Mouse (Mus musculus) kidney, embryonic 15.5 days (tissue): Measurements from ENCODE around the gene Tbata. TPM values are rescaled to one million over a fixed set of nuclear protein-coding genes. Genes with fewer than 3 reads are reported as not detected.

Experiments used
- ATAC-seq: fragments of 200-750 bp; cut with Nextera tagmentation; replicated peaks from 2 replicates; pipeline ENCODE4 v1.8.0; 2017; ENCODE audit warnings: moderate TSS enrichment; ENCODE audit not compliant: low FRiP score
- H3K27ac ChIP-seq: fragments of 300-500 bp; sonication (generic); 2 replicates; pipeline ENCODE4 v1.5.1; 2015; ENCODE audit warnings: mild to moderate bottlenecking, inconsistent platforms
- H3K27me3 ChIP-seq: fragments of 300-500 bp; sonication (generic); 2 replicates; pipeline ENCODE4 v1.6.1; 2015; ENCODE audit warnings: inconsistent platforms
- H3K36me3 ChIP-seq: fragments of 300-500 bp; sonication (generic); 2 replicates; pipeline ENCODE4 v1.6.1; 2015; ENCODE audit warnings: inconsistent platforms
- H3K4me1 ChIP-seq: fragments of 300-500 bp; sonication (generic); 2 replicates; pipeline ENCODE4 v1.6.1; 2015; ENCODE audit warnings: inconsistent platforms
- H3K4me2 ChIP-seq: fragments of 300-500 bp; sonication (generic); 2 replicates; pipeline ENCODE4 v1.6.1; 2015; ENCODE audit warnings: moderate library complexity, mild to moderate bottlenecking, inconsistent platforms
- H3K4me3 ChIP-seq: fragments of 300-500 bp; sonication (generic); replicated peaks from 2 replicates; pipeline ENCODE4 v1.5.1; 2015; ENCODE audit warnings: mild to moderate bottlenecking, inconsistent platforms
- H3K9ac ChIP-seq: fragments of 300-500 bp; sonication (generic); 2 replicates; pipeline ENCODE4 v1.6.1; 2015; ENCODE audit warnings: mild to moderate bottlenecking, inconsistent platforms
- H3K9me3 ChIP-seq: fragments of 300-500 bp; sonication (generic); replicated peaks from 2 replicates; pipeline ENCODE4 v1.6.1; 2016; ENCODE audit warnings: inconsistent platforms
- WGBS: fragments of 180-500 bp; shearing (Covaris S2); methylation state at CpG from one replicate; pipeline ENCODE4 v1.1.7; 2015; ENCODE audit warnings: mixed read lengths; 5-methylcytosine and 5-hydroxymethylcytosine counted together
- polyA plus RNA-seq: library from polyadenylated mRNA; unstranded; fragments of >200 nt; fragmentation: Nextera tagmentation; extraction: Ambion mirVana; gene quantifications from 2 replicates; pipeline ENCODE4 v1.2.1, GENCODE M21; 2015

Tbata gene
- polyA plus RNA-seq, 1 experiment from 2014 or later, result 0.23 TPM

GRCm38 (mm10) chr10:61199566-61200213 is 27.9 kb downstream of the Tbata start:
- Histone ChIP-seq H3K27me3 (no peaks in the 10 kb centered on the region), H3K4me3 (no peak overlapping the region), H3K36me3 (no peaks in the 10 kb centered on the region), H3K4me2 (no peak overlapping the region), H3K9ac (no peak overlapping the region), H3K27ac (no peak overlapping the region), H3K4me1 (peaks cover 9% of the 10 kb centered on the region), H3K9me3 (no peaks in the 10 kb centered on the region)
- ATAC-seq, result no peak
- 32% methylated on average over 11 of the region's 11 CpGs for WGBS

DNA sequence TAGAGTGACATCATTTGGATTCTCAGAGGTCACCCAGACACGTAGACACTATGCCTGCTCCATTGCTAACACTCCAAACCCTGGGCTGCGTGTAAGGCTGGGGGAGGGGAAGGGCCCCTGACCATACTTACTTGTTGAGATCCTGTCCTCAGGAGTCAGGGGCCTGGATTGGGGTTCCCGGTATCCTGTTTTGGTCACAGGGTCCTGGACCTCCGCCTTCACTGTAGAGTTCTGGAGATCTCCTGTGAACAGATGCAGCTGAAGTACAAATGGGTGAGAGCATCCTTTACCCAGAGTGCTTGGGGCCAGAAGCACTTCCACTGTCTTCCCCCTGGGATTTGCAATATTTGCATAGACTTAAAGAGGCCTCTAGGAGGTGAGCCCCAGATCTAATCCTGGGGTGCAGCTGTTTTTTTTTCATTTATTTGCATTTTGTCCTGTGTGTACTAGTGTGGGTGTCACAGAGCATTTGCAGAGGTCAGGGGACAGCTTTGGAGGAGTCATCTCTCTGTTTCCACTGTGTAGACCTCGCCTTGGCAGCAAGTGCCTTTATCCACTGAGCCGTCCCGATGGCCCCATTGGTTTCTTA is 28.6 kb downstream of the Tbata start:
- peaks cover 9% of the 10 kb centered on the region for H3K4me1 ChIP-seq
- WGBS, result 89% methylated on average over 7 of the region's 7 CpGs
- no peak overlapping the region for H3K4me3 ChIP-seq
- no peaks in the 10 kb centered on the region for H3K27me3 ChIP-seq
- no peak for ATAC-seq
- H3K9me3 ChIP-seq, result no peaks in the 10 kb centered on the region
- H3K36me3 ChIP-seq, result no peaks in the 10 kb centered on the region
- no peak overlapping the region for H3K4me2 ChIP-seq
- H3K27ac ChIP-seq, result no peak overlapping the region
- H3K9ac ChIP-seq, result no peak overlapping the region

GRCm38 (mm10) chr10:61200998-61201397 is 29.2 kb downstream of the Tbata start:
- WGBS, result 46% methylated on average over 9 of the region's 9 CpGs
- H3K36me3 ChIP-seq, result no peaks in the 10 kb centered on the region

DNA sequence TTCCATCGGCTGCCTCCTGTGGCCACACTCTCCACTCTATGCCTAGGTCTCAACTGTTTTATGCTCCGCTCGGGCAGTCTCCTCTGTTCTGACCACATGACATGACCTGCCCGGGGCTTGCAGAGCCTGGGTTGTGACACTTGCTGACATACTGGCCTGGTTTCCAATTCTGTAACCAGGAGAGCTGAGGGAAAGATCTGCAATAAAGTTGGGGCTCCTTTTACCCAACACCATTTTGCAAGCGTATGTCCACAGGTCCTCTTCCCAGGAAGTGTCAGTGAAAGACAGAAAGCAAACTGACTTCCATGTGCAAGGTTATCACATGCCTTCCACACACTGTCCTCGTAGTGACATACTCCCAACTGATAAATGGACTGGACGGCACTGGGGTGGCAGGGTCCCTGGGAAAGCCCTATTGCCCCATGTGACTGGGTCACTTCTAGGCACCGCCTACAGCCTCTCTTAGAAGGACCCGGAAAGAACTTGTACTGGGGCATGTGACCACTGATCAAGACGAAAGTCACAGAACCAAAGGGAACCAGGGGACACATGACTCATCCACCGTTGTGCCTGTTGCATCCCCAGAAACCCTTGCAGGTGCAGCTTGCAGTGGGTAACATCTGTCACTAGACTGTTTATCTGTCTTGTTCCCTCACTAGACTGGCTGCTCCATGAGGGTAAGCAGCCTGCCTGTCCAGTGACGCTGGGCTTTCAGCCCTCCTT is 30.0 kb downstream of the Tbata start:
- no peaks in the 10 kb centered on the region for H3K9me3 ChIP-seq
- no peak overlapping the region for H3K4me2 ChIP-seq
- H3K27ac ChIP-seq, result no peak overlapping the region
- 74% methylated on average over 12 of the region's 12 CpGs for WGBS
- no peak overlapping the region for H3K9ac ChIP-seq
- H3K4me3 ChIP-seq, result no peak overlapping the region
- H3K4me1 ChIP-seq, result peaks cover 9% of the 10 kb centered on the region
- no peaks in the 10 kb centered on the region for H3K27me3 ChIP-seq
- ATAC-seq, result no peak
- no peaks in the 10 kb centered on the region for H3K36me3 ChIP-seq

More at GRCm38 (mm10) chr10:61200998-61201397, 29.2 kb downstream of the Tbata start:
- Histone ChIP-seq H3K4me3 (no peak overlapping the region), H3K27ac (no peak overlapping the region), H3K9ac (no peak overlapping the region), H3K4me1 (peaks cover 9% of the 10 kb centered on the region), H3K9me3 (no peaks in the 10 kb centered on the region), H3K27me3 (no peaks in the 10 kb centered on the region), H3K4me2 (no peak overlapping the region)
- no peak for ATAC-seq

- Histone ChIP-seq H3K9ac (no peak overlapping the region), H3K4me2 (no peak overlapping the region), H3K36me3 (no peaks in the 10 kb centered on the region), H3K27me3 (no peaks in the 10 kb centered on the region), H3K27ac (no peak overlapping the region), H3K4me1 (peaks cover 9% of the 10 kb centered on the region), H3K9me3 (no peaks in the 10 kb centered on the region), H3K4me3 (no peak overlapping the region)
- WGBS, result 50% methylated on average over 3 of the region's 3 CpGs
- ATAC-seq, result no peak
Observed at GRCm38 (mm10) chr10:61203930-61204329, 32.2 kb downstream of the Tbata start.

- Histone ChIP-seq H3K36me3 (no peaks in the 10 kb centered on the region), H3K27me3 (no peaks in the 10 kb centered on the region), H3K4me3 (no peak overlapping the region), H3K9me3 (no peaks in the 10 kb centered on the region), H3K4me1 (peaks cover 6% of the 10 kb centered on the region; the same call in 1 of the 2 replicates), H3K4me2 (no peak overlapping the region), H3K9ac (no peak overlapping the region), H3K27ac (no peak overlapping the region)
- 76% methylated on average over 9 of the region's 9 CpGs for WGBS
- ATAC-seq, result no peak
Observed at GRCm38 (mm10) chr10:61208114-61208684, 36.4 kb downstream of the Tbata start.

DNA sequence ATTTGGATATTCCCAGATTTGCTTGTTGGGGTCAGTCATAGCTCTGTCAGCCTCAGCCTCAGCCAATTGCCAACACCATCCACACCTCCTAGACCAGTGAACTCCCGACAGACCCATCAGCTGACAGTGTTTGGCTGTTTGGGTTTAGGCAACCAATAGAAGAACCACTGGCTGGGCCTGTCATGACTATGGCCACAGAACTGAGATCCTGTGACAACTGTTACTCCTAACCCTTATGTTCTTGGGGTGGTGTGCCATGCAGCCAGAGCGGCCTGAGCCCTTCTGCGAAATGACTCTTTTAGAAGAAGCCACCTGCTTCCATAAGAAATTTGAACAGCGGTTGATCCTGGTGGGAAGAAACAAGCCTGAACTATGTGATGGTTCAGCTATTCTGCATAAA is 39.4 kb downstream of the Tbata start:
- Histone ChIP-seq H3K9me3 (no peaks in the 10 kb centered on the region), H3K4me2 (no peak overlapping the region), H3K4me3 (no peak overlapping the region), H3K36me3 (no peaks in the 10 kb centered on the region), H3K9ac (no peak overlapping the region), H3K27me3 (no peaks in the 10 kb centered on the region), H3K27ac (no peak overlapping the region), H3K4me1 (peaks cover 6% of the 10 kb centered on the region; the same call in 1 of the 2 replicates)
- WGBS, result 80% methylated on average over 4 of the region's 4 CpGs
- ATAC-seq, result no peak

DNA sequence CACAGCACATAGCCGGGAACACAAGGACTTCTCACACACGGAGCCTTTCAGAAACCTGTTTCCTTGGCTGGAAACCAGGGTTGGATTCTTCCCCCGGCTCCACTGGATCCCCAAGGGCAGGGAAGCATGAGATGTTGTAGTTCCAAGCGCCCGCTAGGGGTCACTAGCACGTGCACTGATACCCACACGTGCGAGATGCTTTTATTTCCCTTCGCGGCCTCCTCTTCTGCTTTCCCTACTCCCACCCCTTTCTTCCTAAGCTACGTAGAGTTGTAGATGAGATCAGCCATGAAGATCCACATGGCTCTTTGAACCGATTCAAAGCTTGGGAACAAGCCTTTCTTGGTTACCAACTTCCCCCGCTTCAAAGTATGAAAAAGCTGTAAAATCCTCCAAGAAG is 40.0 kb downstream of the Tbata start:
- WGBS, result 9% methylated on average over 13 of the region's 13 CpGs
- H3K27ac ChIP-seq, result no peak overlapping the region
- H3K9ac ChIP-seq, result no peak overlapping the region
- no peak overlapping the region for H3K4me2 ChIP-seq
- ATAC-seq, result no peak
- no peaks in the 10 kb centered on the region for H3K9me3 ChIP-seq
- H3K36me3 ChIP-seq, result no peaks in the 10 kb centered on the region
- H3K27me3 ChIP-seq, result no peaks in the 10 kb centered on the region
- no peak overlapping the region for H3K4me3 ChIP-seq
- H3K4me1 ChIP-seq, result peaks cover 6% of the 10 kb centered on the region; the same call in 1 of the 2 replicates

DNA sequence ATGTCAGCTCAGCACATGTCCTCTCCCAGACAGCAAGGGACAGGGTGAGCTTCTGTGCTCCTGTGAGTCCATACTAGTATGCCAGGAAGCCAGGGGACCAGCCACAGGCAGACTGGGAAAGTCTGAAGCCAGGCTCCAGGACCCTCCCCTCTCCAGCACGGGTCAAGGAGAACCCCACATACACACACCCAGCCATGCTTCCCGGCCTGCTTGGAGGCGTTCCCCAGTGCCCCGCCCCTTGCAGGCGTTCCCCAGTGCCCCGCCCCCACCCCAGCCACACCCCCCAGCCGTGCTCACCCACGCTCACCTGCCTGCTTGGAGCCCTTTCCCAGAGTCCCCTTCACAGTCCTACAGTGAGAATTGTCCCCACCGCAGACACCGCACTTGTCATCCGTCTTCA is 41.1 kb downstream of the Tbata start:
- Histone ChIP-seq H3K4me2 (peak overlapping the region; percentile 30), H3K9me3 (no peaks in the 10 kb centered on the region)
- WGBS, result 13% methylated on average over 11 of the region's 11 CpGs

DNA sequence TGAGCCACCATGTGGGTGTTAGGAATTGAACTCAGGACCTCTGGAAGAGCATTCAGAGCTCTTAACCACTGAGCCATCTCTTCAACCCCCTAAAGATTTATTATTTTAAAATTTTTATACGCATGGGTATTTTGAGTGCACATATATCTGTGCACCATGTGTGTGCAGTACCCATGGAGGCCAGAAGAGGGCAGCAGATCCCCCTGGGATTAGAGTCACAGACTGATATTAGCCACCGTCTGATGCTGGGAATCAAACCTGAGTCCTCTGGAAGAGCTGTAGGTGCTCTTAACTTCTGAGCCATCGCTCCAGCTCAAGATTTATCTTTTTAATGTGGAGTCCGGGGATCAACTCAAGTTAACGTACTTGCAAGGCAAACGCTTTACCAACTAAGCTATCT is 43.9 kb downstream of the Tbata start:
- no peak overlapping the region for H3K4me3 ChIP-seq
- WGBS, result 95% methylated on average over 6 of the region's 6 CpGs

More for the DNA sequence above, 41.1 kb downstream of the Tbata start:
- no peak overlapping the region for H3K4me3 ChIP-seq
- no peak overlapping the region for H3K9ac ChIP-seq
- peaks cover 6% of the 10 kb centered on the region; the same call in 1 of the 2 replicates for H3K4me1 ChIP-seq
- H3K27ac ChIP-seq, result no peak overlapping the region
- H3K36me3 ChIP-seq, result no peaks in the 10 kb centered on the region
- no peaks in the 10 kb centered on the region for H3K27me3 ChIP-seq
- peak; percentile 54; the same call in 1 of the 2 replicates for ATAC-seq

GRCm38 (mm10) chr10:61216163-61216562 is 44.4 kb downstream of the Tbata start:
- H3K36me3 ChIP-seq, result no peaks in the 10 kb centered on the region
- H3K4me2 ChIP-seq, result no peak overlapping the region
- H3K9ac ChIP-seq, result no peak overlapping the region
- peaks cover 4% of the 10 kb centered on the region; the same call in 1 of the 2 replicates for H3K9me3 ChIP-seq
- no peaks in the 10 kb centered on the region for H3K27me3 ChIP-seq
- 77% methylated on average over 4 of the region's 4 CpGs for WGBS
- H3K4me3 ChIP-seq, result no peak overlapping the region
- ATAC-seq, result no peak
- H3K4me1 ChIP-seq, result peaks cover 6% of the 10 kb centered on the region; the same call in 1 of the 2 replicates
- H3K27ac ChIP-seq, result no peak overlapping the region

More for the DNA sequence above, 43.9 kb downstream of the Tbata start:
- H3K9ac ChIP-seq, result no peak overlapping the region
- H3K4me1 ChIP-seq, result peaks cover 6% of the 10 kb centered on the region; the same call in 1 of the 2 replicates
- no peaks in the 10 kb centered on the region for H3K27me3 ChIP-seq
- no peak overlapping the region for H3K27ac ChIP-seq
- ATAC-seq, result no peak
- H3K4me2 ChIP-seq, result no peak overlapping the region
- no peaks in the 10 kb centered on the region for H3K36me3 ChIP-seq
- H3K9me3 ChIP-seq, result peaks cover 4% of the 10 kb centered on the region; the same call in 1 of the 2 replicates

- Histone ChIP-seq H3K36me3 (no peaks in the 10 kb centered on the region), H3K27me3 (no peaks in the 10 kb centered on the region), H3K9me3 (peaks cover 4% of the 10 kb centered on the region; the same call in 1 of the 2 replicates), H3K4me3 (no peak overlapping the region), H3K9ac (no peak overlapping the region), H3K4me2 (no peak overlapping the region), H3K27ac (no peak overlapping the region), H3K4me1 (peaks cover 5% of the 10 kb centered on the region; the same call in 1 of the 2 replicates)
- WGBS, result 97% methylated on average over 4 of the region's 4 CpGs
- ATAC-seq, result no peak
Observed at GRCm38 (mm10) chr10:61219318-61219717, 47.6 kb downstream of the Tbata start.
